Mouse (Mus musculus) adrenal gland (tissue): ENCODE measurements around the gene Nek10.
"Not testable (repeated sequence)": the region's sequence is repeated elsewhere in the genome, so short reads cannot be mapped to it uniquely, and the experiment has no call there.

Source experiments
- intact Hi-C: fragments of 180-260 bp; cut with DNase I; formaldehyde crosslinking; loops from one replicate; pipeline ENCODE4 v1.15.1; 2025

The Nek10 gene

DNA sequence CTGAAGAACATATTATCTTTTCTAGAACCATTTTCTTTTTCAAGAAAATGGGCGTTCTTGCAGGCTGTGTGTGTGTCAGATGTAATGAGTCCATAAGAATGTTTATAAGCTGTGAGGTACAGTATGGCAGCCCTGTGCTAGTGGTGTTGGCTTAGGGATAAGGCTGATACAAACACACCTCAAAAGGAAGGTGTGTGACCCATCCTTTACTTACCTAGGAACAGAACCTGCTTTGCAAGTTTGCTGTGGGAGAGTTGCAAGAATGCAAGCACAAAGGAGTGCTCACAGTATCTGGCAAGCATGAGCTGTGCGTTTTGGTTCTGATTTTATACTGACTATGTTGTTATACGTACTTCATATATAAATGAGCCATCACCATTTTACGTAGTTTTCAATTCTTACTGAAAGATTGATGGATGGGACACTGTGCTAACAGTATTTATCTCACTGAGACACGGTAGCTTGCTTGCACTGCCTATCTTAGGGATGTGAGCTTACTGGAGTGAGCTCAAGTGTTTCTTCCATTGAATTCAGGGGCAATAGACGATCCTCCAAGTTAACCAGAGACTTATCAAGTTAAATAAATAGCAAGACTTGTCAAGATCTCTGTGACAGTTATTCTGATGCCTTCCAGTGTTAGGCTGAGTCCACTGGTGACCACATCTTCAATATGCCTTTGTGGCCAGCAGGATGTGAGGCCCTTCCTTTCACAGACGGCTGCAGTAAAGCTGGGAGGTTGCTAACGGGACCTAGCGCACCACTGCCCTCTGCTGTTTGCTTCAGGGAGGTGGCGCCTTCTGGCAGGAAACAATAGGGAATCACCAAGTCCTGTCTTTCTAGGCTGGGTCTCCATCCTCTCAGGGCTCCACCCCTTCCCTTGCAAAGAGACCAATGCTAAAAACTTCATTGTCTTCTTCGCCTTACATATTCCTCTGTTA, 181.8 kb downstream of the Nek10 start:
- intact Hi-C loops = loop anchor here (2.0 kb wide), 1 partner anchor 120 kb away; no protein-coding TSS in a partner anchor

GRCm38 (mm10) chr14:14987403-14987802, 184.2 kb downstream of the Nek10 start:
- intact Hi-C loops = no loop called here

DNA sequence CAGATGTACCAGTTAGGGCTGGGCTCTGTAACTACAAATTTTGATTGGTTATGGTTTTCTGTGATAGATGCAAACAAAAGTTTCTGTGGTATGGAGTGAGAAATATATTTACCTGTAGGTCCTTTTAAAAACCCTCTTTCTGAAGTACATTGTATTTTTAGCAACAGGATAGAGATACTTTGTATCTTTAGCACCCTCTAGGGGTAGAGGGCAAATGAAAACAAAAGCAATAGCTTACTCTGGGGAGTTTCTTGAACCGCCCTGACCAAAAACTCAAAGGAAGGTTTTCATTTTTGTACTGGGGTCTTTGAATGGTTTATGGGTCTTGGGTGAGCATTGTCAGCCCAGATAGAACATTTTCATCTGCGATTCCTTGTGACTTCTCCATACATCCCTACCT, 188.4 kb downstream of the Nek10 start:
- intact Hi-C loops = no loop called here

GRCm38 (mm10) chr14:15011408-15011807, 208.2 kb downstream of the Nek10 start:
- intact Hi-C loops = no loop called here

GRCm38 (mm10) chr14:15014799-15015198, 211.6 kb downstream of the Nek10 start:
- intact Hi-C loops = no loop called here

GRCm38 (mm10) chr14:15030626-15031025, 227.4 kb downstream of the Nek10 start:
- intact Hi-C loops = not testable (repeated sequence)

DNA sequence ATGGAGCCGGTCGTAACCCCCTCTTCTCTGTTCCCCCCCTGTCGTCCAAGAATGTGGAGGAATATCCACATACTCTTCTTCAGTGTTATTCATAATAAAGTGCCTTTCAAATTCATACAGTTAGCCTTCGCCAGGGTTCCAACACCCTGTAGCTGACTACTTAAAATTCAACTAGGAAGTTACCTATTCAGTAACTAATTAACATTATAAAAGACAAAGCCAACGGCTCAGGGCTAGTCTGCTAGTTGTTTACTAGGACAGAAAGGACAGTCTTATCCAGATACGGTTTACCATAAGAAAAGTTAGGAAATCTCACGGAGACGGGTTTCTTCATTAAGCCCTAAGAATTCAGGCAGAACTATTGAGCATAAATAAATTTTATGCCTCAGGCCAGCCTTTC, 231.4 kb downstream of the Nek10 start:
- intact Hi-C loops = not testable (repeated sequence)

DNA sequence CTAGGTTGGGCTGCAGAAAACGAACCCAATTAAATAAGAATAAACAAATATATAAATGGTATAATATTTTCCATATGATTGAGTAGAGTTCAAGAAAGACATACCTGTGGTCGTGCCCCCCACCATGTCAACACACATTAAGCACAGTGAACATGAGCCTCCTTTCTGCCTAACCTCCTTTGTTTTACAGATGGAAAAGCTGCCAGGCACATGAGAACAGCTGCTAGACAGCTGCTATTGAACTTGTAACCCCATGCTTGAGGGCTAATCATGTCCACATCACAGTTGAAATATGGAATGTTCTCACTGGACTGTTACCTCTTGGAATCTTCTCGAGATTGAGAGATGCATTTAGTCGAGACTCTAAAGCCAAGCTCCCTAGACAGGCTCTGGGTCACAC, 245.0 kb downstream of the Nek10 start:
- intact Hi-C loops = no loop called here

- intact Hi-C loops = no loop called here
Measured at GRCm38 (mm10) chr14:15061496-15061895, 258.3 kb downstream of the Nek10 start.
